Mouse (Mus musculus): ENCODE measurements around the gene Mrpl53. TPM values are rescaled to one million over a fixed set of nuclear protein-coding genes. Genes with fewer than 3 reads are reported as not detected.

Mrpl53 gene
- polyA plus RNA-seq, 1 experiment from 2014 or later = 138 TPM

DNA sequence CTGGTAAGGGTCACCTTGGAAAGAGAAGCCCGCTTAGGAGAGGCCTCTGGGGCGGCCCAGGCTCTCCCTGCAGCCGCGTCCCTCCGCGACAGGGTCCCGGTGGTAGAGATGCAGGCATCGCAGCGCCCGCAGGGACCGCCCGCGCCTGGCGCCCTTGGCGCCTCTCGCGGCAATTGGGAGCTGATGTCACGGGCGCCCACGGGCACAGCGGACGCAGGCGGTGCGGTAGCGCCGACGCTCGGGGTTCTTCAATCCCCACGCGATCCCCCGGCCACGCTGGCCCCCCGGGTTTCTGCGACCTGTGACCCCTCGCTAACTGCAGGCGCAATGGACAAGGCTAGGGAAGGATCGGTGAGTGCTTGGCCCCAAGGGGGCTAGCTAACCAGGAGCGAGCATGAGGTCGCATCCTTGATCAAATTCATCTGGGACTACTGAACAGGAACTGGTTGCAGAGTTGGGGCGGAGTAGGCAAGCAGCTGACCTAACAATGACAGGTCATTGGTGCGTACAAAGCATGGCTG, 33.4 kb downstream of the Mrpl53 start:
- Histone ChIP-seq H3K27ac (ENCODE audit: low read depth, low read length) (peak overlapping the region; percentile 29; the same call in 1 of the 2 replicates), H3K9me3 (replicated peaks; ENCODE audit: control insufficient read depth, low read length) (no peaks in the 10 kb centered on the region), H3K4me3 (ENCODE audit: low read depth, low read length) (peak overlapping the region; percentile 39), H3K27me3 (ENCODE audit: control insufficient read depth, insufficient read depth, low read length) (no peaks in the 10 kb centered on the region), H3K4me2 (peak overlapping the region; percentile 70), H3K9ac (ENCODE audit: low read depth, low read length) (peak overlapping the region; percentile 73), H3K4me1 (ENCODE audit: control insufficient read depth, insufficient read depth, low read length) (peaks cover 28% of the 10 kb centered on the region), H3K36me3 (ENCODE audit: control insufficient read depth, insufficient read depth, low read length) (0 out of 2 replicates have a peak, but pooled peaks cover 3% of the 10 kb centered on the region)
- 2% methylated on average over 41 of the region's 41 CpGs for WGBS (ENCODE audit: insufficient replicate concordance)
- ATAC-seq (replicated peaks; ENCODE audit: insufficient number of reproducible peaks, low FRiP score, low TSS enrichment) = no peak

DNA sequence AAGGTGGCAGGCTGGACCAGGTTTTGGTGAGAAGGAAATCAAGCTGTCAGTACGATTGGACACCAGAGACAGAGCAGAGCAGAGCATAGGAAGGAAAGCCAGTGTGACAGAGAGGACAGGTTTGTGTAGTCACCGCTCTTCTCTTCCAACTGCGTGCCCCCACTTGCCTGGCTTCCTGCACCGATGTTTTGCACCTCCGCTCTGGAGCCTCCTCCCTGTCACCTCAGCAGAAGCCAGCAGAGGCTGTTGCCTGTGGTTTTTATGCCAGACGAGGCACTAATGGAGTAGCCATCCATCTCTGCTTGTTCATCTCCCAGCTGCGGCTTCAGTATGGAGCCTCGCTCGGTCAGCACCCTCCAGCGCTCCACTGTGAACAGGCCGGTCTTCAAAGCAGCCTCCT, 34.0 kb downstream of the Mrpl53 start:
- Histone ChIP-seq H3K27ac (ENCODE audit: low read depth, low read length) (no peak overlapping the region), H3K4me2 (peak overlapping the region; percentile 70), H3K9me3 (replicated peaks; ENCODE audit: control insufficient read depth, low read length) (no peaks in the 10 kb centered on the region), H3K27me3 (ENCODE audit: control insufficient read depth, insufficient read depth, low read length) (no peaks in the 10 kb centered on the region), H3K4me1 (ENCODE audit: control insufficient read depth, insufficient read depth, low read length) (peaks cover 27% of the 10 kb centered on the region), H3K36me3 (ENCODE audit: control insufficient read depth, insufficient read depth, low read length) (peaks cover 3% of the 10 kb centered on the region; the same call in 1 of the 2 replicates), H3K4me3 (ENCODE audit: low read depth, low read length) (no peak overlapping the region), H3K9ac (ENCODE audit: low read depth, low read length) (no peak overlapping the region; the same call in 1 of the 2 replicates)
- ATAC-seq (replicated peaks; ENCODE audit: insufficient number of reproducible peaks, low FRiP score, low TSS enrichment) = no peak
- WGBS (ENCODE audit: insufficient replicate concordance) = 38% methylated on average over 11 of the region's 11 CpGs

DNA sequence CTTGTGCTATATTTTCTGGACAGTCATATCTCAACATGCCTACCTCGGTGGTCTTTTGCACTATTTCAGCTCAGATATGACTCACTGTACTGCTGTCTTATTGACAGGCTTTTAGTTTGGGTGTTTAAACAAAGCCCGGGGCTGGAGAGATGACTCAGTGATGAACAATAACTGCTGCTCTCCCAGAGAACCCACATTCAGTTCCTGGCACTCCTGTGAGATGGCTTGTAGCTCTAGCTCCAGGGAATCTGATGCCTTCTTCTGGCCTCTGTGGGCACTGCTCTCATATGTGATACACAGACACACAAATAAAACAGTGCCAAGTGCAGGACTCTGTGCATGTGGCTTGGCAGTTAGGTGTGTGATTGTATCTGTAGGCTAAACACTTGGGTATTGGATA, 36.4 kb downstream of the Mrpl53 start:
- peaks cover 3% of the 10 kb centered on the region; the same call in 1 of the 2 replicates for H3K36me3 ChIP-seq (ENCODE audit: control insufficient read depth, insufficient read depth, low read length)
- no peak overlapping the region for H3K4me3 ChIP-seq (ENCODE audit: low read depth, low read length)
- H3K27me3 ChIP-seq (ENCODE audit: control insufficient read depth, insufficient read depth, low read length) = no peaks in the 10 kb centered on the region
- no peaks in the 10 kb centered on the region for H3K9me3 ChIP-seq (replicated peaks; ENCODE audit: control insufficient read depth, low read length)
- H3K9ac ChIP-seq (ENCODE audit: low read depth, low read length) = no peak overlapping the region
- H3K4me2 ChIP-seq = no peak overlapping the region
- whole genome bisulfite sequencing (ENCODE audit: insufficient replicate concordance) = 53% methylated on average over 2 of the region's 2 CpGs
- H3K27ac ChIP-seq (ENCODE audit: low read depth, low read length) = no peak overlapping the region
- peaks cover 14% of the 10 kb centered on the region for H3K4me1 ChIP-seq (ENCODE audit: control insufficient read depth, insufficient read depth, low read length)
- ATAC-seq (replicated peaks; ENCODE audit: insufficient number of reproducible peaks, low FRiP score, low TSS enrichment) = no peak

DNA sequence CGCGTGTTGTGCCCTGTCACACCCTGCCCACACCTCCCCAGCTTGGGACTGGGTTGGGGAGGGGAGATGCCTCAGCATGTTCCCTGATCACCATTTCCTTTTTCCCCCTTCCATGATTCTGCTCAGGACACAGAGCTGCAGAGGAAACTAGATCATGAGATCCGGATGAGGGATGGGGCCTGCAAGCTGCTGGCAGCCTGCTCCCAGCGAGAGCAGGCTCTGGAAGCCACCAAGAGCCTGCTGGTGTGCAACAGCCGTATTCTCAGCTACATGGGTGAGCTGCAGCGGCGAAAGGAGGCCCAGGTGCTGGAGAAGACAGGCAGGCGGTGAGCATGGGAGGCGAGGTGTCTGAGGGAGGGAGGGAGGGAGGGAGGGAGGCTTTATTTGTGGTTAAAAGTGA, 37.0 kb downstream of the Mrpl53 start:
- no peaks in the 10 kb centered on the region for H3K9me3 ChIP-seq (replicated peaks; ENCODE audit: control insufficient read depth, low read length)
- no peak for ATAC-seq (replicated peaks; ENCODE audit: insufficient number of reproducible peaks, low FRiP score, low TSS enrichment)
- H3K4me1 ChIP-seq (ENCODE audit: control insufficient read depth, insufficient read depth, low read length) = peaks cover 18% of the 10 kb centered on the region
- WGBS (ENCODE audit: insufficient replicate concordance) = 62% methylated on average over 9 of the region's 9 CpGs
- no peak overlapping the region for H3K9ac ChIP-seq (ENCODE audit: low read depth, low read length)
- no peaks in the 10 kb centered on the region for H3K27me3 ChIP-seq (ENCODE audit: control insufficient read depth, insufficient read depth, low read length)
- no peak overlapping the region for H3K4me3 ChIP-seq (ENCODE audit: low read depth, low read length)
- H3K36me3 ChIP-seq (ENCODE audit: control insufficient read depth, insufficient read depth, low read length) = peaks cover 3% of the 10 kb centered on the region; the same call in 1 of the 2 replicates
- 0 out of 2 replicates have a peak overlapping the region, but pooled peaks have one; percentile 54 for H3K27ac ChIP-seq (ENCODE audit: low read depth, low read length)
- no peak overlapping the region for H3K4me2 ChIP-seq

DNA sequence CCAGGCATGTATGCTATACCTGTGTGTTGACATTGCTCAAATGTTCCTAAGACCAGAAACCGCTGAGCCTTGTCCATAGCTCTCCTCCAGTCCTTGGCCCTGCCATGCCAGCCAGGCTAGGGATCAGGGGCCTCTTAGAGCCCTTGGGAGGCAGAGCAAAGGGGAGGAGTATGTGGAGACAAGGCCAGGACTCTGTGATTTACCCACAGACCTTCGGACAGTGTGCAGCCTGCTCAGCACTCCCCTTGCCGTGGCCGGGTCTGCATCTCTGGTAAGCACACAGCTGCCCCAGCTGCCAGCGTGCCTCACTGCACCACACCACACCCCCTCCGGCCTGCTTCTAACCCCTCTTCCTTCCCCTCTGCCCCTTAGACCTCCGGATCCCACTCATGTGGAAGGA, 38.4 kb downstream of the Mrpl53 start:
- peaks cover 18% of the 10 kb centered on the region for H3K4me1 ChIP-seq (ENCODE audit: control insufficient read depth, insufficient read depth, low read length)
- no peak overlapping the region for H3K4me2 ChIP-seq
- no peak overlapping the region for H3K4me3 ChIP-seq (ENCODE audit: low read depth, low read length)
- peaks cover 3% of the 10 kb centered on the region; the same call in 1 of the 2 replicates for H3K36me3 ChIP-seq (ENCODE audit: control insufficient read depth, insufficient read depth, low read length)
- H3K27me3 ChIP-seq (ENCODE audit: control insufficient read depth, insufficient read depth, low read length) = no peaks in the 10 kb centered on the region
- no peak for ATAC-seq (replicated peaks; ENCODE audit: insufficient number of reproducible peaks, low FRiP score, low TSS enrichment)
- WGBS (ENCODE audit: insufficient replicate concordance) = 56% methylated on average over 7 of the region's 7 CpGs
- H3K27ac ChIP-seq (ENCODE audit: low read depth, low read length) = no peak overlapping the region
- H3K9ac ChIP-seq (ENCODE audit: low read depth, low read length) = no peak overlapping the region
- no peaks in the 10 kb centered on the region for H3K9me3 ChIP-seq (replicated peaks; ENCODE audit: control insufficient read depth, low read length)

DNA sequence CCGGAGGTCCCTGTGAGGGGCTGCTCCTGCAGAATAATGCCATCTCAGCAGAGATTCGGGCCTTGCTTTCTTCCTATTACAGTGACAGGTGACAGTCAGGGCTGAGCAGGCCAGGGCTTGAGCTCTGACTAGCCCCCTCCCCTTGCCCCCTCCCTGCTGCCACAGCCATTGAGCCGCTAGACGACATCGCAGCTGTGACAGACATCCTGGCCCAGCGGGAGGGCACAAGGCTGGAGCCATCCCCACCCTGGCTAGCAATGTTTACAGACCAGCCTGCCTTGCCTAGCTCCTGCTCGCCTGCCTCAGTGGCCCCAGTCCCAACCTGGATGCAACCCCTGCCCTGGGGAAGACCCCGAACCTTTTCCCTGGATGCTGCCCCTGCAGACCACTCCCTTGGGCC, 42.9 kb downstream of the Mrpl53 start:
- H3K4me1 ChIP-seq (ENCODE audit: control insufficient read depth, insufficient read depth, low read length) = peaks cover 12% of the 10 kb centered on the region
- no peak overlapping the region for H3K4me3 ChIP-seq (ENCODE audit: low read depth, low read length)
- H3K4me2 ChIP-seq = no peak overlapping the region
- no peak for ATAC-seq (replicated peaks; ENCODE audit: insufficient number of reproducible peaks, low FRiP score, low TSS enrichment)
- WGBS (ENCODE audit: insufficient replicate concordance) = 14% methylated on average over 8 of the region's 8 CpGs
- H3K36me3 ChIP-seq (ENCODE audit: control insufficient read depth, insufficient read depth, low read length) = peaks cover 8% of the 10 kb centered on the region; the same call in 1 of the 2 replicates
- H3K9ac ChIP-seq (ENCODE audit: low read depth, low read length) = peak overlapping the region; percentile 23
- peaks cover 3% of the 10 kb centered on the region; the same call in 1 of the 2 replicates for H3K27me3 ChIP-seq (ENCODE audit: control insufficient read depth, insufficient read depth, low read length)
- H3K9me3 ChIP-seq (replicated peaks; ENCODE audit: control insufficient read depth, low read length) = no peaks in the 10 kb centered on the region
- no peak overlapping the region for H3K27ac ChIP-seq (ENCODE audit: low read depth, low read length)

DNA sequence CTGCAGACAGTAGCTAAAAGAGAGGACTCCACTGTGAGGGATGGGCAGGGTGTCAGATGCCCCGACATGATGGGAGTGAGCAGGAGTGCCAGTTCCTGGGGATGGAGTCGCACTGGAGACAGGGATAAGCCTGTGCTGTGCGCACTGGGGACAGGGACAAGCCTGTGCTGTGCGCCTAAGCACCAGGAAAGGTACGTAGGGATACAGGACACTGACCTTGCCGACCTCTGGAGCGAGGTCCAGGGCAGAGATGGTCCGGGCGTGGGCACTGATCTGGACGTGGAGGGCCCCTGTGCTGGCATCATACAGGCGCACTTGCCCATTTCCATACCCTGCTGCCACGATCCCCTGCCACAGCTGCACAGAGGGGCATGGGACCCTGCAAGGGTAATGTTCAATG, 44.2 kb downstream of the Mrpl53 start:
- Histone ChIP-seq H3K9me3 (replicated peaks; ENCODE audit: control insufficient read depth, low read length) (no peaks in the 10 kb centered on the region), H3K4me2 (no peak overlapping the region), H3K4me1 (ENCODE audit: control insufficient read depth, insufficient read depth, low read length) (peaks cover 12% of the 10 kb centered on the region), H3K9ac (ENCODE audit: low read depth, low read length) (no peak overlapping the region), H3K27me3 (ENCODE audit: control insufficient read depth, insufficient read depth, low read length) (peaks cover 3% of the 10 kb centered on the region; the same call in 1 of the 2 replicates), H3K27ac (ENCODE audit: low read depth, low read length) (no peak overlapping the region), H3K4me3 (ENCODE audit: low read depth, low read length) (no peak overlapping the region), H3K36me3 (ENCODE audit: control insufficient read depth, insufficient read depth, low read length) (peaks cover 6% of the 10 kb centered on the region; the same call in 1 of the 2 replicates)
- 85% methylated on average over 12 of the region's 12 CpGs for WGBS (ENCODE audit: insufficient replicate concordance)
- ATAC-seq (replicated peaks; ENCODE audit: insufficient number of reproducible peaks, low FRiP score, low TSS enrichment) = no peak

DNA sequence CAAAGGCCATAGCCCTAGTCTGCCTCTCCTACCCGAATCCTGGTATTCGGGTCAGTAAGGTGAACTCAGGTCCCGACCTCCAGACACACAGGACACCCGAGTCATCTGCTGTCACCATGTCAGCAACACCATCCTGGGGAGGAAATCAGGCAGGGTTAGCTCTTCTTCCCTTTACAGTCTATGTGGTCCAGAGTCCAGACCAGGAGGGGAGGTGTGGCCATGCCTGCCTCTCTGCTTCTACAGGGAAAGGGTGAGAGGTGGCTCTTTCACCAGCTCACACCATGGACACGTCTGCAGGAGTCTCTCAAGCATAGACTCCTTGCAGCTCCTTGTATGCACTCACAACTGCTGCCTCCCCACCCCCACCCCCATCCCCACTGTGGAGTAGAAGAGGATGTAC, 44.6 kb downstream of the Mrpl53 start:
- Histone ChIP-seq H3K27me3 (ENCODE audit: control insufficient read depth, insufficient read depth, low read length) (peaks cover 3% of the 10 kb centered on the region; the same call in 1 of the 2 replicates), H3K4me3 (ENCODE audit: low read depth, low read length) (no peak overlapping the region), H3K9ac (ENCODE audit: low read depth, low read length) (no peak overlapping the region), H3K4me2 (no peak overlapping the region), H3K27ac (ENCODE audit: low read depth, low read length) (no peak overlapping the region), H3K36me3 (ENCODE audit: control insufficient read depth, insufficient read depth, low read length) (peaks cover 6% of the 10 kb centered on the region; the same call in 1 of the 2 replicates), H3K4me1 (ENCODE audit: control insufficient read depth, insufficient read depth, low read length) (peaks cover 12% of the 10 kb centered on the region), H3K9me3 (replicated peaks; ENCODE audit: control insufficient read depth, low read length) (no peaks in the 10 kb centered on the region)
- no peak for ATAC-seq (replicated peaks; ENCODE audit: insufficient number of reproducible peaks, low FRiP score, low TSS enrichment)
- WGBS (ENCODE audit: insufficient replicate concordance) = 66% methylated on average over 5 of the region's 5 CpGs

All from heart, embryonic 11.5 days (tissue).